Mouse (Mus musculus) c-Kit-negative CD71-positive TER-119-positive erythroid progenitor cells, embryonic 14.5 days (primary cell): ENCODE results near the gene 2310007B03Rik.

ENCODE experiments used
- DNase-seq: peaks from one replicate; pipeline ENCODE4 v3.0.0-alpha.2; 2013; ENCODE audit warnings: low read depth, low spot score

2310007B03Rik gene

DNA sequence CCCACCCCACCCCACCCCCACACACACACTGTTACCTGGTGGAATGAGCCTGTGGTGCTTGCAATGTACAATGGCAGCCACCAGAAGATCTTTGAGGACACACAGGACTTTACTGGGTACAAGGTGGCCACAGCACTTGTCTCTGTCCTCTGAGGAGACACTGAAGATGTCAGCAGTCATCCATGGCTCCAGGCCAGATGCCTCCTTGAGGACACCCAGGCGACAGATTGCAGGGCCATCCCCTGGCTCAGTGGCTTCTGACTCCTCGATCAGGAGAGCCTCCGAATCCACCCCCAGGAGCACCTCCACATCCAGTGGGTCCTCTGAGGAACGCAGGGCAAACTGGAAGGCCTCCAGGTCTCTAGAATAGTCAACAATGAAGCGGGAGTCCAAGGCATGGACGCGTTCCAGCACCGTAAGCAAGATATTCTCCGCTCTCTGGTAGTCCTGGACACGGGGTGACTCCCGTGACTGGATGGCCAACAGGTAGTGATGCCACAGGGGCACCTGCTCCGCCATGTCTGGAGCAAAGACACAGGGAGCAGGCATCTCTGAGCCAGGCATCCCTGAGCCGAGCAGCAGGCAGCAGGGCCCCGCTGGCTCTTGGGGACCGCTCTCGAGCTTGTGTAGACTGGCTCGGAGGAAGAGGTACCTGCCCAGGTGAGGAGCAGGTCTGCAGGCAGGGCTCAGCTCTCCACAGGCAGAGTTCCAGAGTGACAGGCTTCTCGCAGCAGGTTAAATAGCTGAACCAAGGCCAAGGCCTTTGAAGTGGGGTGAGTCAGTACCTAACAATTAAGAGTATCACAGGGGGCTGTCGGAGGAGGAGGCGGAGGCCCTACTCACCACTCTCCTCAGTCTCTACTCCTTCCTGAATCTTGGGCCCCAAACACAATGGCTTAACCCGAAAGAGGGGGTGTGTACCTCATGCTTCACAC, 915 bp downstream of the 2310007B03Rik start:
- no peak for DNase-seq

DNA sequence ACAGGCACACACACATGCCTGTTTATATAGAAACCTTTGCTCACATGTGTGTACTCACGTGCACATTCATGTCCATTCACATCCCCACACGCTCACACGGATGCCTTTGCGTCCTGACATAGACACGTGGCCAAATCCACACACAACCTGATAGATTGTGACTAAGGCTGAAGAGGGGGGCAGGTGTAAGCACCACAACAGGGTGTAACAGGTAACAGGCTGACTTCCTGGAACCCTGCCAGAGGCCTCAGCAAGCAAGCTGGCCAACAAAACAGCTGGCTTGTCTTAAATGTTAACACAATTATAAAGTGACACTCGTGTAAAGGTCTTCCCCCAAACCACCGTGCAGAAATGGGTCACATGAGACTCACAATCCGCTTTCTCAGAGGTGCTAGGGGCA, 1.8 kb downstream of the 2310007B03Rik start:
- DNase-seq = no peak

DNA sequence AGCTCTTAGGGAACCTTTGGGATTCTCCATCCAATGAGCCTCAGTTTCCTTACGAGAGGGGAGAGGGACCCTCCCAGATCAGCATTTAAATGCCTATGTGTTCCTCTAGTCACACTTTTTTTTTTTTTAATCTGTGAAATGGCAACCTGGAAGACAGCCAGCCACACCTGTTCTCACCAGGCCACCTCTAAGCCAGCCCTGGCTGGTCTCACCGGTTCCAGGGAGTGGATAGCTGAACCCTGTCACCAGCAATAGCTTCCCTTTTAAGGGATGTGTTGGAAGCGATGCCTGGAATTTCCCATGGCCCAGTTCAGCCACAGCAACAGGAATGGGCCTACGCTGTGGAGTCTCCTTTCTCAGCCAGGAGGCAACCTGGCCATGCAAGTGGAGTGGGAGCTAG, 3.2 kb downstream of the 2310007B03Rik start:
- no peak for DNase-seq

DNA sequence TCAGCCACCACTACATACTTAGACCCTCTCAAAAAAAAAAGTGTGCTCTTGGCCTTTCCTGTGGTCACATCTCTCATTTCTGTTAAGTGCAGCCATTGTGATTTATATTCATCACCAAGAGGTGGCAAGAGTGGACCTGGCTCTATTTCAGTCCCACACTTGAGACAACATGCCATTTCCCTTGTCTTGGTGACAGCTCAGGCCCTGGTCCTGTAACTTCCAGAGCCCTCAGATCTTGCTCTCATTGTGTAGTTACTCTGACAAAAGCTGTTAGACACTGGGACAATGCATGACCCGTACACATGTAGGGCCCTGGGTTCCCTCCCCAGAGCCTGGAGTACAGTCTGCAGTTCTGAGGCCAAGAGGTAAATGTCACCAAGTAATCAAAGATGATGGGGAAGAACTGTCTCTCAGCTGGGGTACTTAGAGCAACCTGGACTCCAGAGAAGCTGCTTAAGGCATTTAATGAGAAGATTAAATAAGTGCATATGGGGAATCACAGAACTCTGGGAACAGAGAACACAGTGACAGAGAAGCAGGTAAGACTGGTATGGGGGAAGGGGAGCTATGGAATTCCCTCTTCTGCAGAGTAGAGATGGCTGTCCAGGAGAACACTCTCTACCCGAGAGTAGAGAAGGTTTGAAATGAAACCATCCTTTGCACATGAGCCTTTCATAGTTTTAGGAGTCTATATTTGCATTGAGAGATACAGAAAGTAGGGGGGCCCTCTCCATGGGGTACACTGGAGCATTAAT, 9.7 kb downstream of the 2310007B03Rik start:
- no peak for DNase-seq

DNA sequence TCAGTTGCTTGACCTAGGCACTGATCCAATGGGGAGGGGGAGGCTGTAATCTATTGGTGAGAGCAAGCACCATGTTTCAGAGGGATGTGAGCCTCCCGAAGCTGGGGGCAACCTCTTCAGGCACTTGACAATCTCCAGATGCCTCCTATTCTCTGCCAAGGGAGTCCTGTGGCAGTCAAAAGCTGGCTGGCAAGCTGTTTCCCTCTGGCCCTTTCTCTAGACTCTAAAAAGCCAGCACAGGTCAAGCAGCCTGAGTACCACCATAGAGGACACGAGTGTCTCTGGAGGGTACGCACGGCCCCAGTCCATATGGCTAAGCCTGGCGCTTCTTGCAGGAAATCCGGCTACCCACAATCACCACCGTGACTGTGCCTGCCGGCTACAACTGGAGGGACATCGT, 16.6 kb downstream of the 2310007B03Rik start:
- DNase-seq = no peak

DNA sequence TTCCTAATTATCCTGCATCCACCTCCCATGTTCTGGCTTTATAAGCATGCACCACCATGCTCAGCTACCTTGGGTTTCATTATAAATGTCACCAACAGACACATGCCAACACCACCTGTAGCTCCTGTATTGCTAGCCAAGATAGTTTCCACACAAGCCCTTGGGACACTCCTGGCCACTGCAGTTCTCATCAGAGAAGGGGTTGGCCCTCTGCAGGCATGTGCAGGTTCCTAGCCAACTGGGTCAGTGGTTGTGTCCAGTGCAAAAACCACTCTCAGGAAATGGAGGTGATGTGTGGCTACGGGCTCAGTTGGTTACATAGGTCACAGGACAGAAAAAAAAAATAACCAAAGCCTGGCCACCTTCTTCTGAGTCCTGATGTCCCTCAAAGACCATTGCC, 17.9 kb downstream of the 2310007B03Rik start:
- no peak for DNase-seq

DNA sequence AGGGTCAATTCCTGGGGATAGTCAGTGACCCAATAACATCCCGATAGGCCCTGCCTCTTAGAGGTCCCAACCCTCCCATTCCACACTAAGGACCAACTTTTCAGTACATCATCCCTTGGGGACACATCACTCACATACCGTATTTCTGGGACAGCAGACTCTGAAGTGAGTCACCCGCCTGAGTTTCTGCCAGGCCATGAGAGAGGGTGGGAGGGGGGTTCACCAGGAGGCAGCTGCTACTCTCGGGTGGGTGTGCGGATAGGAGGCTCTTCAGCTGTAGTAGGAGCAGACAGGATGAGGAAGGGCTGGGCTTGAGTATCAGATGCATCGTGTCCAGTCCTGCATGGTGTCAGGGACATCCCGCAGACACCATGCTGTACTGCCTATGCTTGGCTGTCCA, 21.0 kb downstream of the 2310007B03Rik start:
- no peak for DNase-seq

DNA sequence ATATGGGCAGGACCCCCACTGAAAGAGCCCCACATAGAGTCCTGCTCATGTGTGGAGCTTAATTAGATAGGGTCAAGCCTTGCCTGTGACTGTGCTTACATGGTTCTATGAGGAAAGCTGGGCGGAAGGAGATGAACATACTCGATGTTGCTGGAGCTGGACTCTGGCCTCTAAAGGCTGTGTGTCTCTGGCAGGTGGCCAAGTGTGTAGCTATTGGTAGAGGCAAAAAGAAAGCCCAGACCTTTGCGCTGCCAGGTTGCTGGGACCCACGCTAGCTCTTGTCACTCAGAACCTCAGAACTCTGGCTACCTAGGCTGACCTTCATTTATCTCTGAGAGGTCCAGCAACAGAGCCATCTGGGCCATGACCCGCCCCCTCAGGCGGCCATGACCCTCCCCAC, 22.2 kb downstream of the 2310007B03Rik start:
- DNase-seq = no peak

DNA sequence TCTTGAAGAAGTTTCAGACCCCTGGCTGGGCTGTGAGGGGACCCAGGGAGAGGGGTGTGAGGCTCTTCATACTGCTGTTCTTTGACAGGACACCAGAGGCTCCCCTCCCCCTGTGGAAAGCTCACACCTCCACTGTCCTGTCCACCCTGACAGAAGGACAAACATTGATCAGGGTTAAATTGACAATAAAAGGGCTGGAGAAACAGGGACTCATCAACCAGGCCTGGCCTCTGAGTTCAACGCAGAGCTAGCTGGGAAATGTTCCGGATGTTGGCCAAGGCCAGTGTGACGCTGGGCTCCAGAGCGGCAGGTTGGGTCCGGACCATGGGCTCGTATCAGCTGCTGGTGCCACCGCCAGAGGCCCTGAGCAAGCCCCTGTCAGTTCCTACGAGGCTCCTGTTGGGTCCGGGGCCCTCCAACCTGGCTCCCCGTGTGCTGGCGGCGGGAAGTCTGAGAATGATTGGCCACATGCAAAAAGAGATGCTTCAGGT, 25.7 kb downstream of the 2310007B03Rik start, which contains the start of gene Agxt:
Agxt (plus strand) TSS at position 205 of the 491 bp plus-strand sequence.
- DNase-seq = no peak

DNA sequence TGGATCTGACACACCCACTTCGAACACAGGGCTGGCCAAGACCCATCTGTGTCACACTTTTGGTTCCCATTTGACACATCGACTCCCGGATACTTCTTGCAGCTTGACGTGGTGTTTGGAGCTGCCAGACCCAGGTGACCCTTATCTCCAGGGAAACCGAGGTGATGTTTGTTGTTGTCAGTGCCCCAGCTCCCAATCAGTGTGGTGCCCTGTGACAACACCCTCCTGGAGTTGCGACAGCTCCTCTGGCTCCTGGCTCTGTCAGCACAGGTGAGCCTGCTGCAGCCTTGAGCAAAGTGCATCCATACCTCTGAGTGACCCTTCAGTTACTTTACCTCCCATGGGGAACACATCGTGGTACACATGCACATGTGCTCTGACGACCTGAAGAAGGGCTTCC, 28.1 kb downstream of the 2310007B03Rik start:
- no peak for DNase-seq

DNA sequence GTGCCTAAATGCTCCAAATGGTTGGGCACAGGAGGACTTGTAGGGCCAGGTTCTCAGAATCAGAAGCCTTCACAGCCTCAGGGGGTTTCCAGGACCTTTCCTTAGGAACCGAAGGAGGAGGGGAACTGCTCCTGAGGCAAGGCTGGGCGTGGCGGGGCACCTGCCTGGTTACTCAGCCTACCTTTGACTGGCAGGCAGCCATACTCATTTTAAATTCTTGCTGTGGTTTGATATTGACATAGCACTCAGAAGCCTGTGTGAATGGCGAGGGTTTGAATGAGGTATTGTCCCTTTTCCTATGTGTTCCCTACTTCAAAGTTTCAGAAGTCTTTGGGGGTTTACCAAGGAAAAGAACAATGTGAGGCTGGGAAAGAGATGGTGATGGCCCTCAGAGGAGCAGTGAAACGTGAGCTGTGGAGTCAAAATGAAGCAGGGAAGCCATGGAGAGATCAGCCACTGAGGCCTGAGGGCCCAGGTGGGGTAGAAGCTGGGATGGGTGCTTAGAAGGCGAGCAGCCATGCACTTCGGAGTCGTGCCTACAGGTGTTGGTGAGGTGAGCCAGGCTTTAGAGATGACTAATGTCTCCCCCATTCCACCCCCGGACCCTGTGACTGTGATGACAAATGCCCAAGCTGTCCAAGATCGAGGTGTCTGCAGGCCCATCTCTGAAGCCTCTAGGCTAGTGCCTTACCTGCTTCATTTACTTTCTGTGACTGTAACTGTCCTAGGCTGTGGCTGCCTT, 30.3 kb downstream of the 2310007B03Rik start:
- no peak for DNase-seq

DNA sequence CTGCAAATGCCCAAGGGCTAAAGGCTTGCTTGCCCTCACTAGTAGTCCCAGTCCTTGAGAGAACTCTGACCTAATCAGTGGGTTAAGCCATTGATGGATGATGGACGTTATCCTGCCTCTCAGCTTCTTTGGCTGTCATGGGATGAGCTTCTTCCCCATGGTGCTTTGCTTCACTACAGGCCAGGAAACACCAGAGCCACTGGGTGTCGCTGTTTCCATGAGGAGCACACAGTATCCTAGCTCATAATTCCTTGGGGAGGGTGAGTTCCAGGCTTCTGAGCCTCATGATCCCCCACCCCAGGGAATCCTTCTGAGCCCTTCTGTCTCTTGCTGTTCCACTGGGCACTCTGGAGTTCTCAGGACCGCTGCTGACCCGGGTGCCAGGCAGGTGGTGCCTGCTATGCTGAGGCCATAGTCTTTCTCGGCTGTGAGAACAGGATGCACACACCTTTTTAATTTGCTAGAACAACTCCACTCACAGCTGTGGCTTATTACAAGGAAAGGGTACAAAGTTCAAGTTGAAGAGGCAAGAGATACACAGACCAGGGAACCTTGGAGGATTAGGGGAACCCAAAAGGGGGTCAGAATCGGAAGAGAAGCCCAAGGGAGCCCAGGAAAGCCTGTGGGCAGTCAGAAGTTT, 31.9 kb downstream of the 2310007B03Rik start:
- DNase-seq = no peak

DNA sequence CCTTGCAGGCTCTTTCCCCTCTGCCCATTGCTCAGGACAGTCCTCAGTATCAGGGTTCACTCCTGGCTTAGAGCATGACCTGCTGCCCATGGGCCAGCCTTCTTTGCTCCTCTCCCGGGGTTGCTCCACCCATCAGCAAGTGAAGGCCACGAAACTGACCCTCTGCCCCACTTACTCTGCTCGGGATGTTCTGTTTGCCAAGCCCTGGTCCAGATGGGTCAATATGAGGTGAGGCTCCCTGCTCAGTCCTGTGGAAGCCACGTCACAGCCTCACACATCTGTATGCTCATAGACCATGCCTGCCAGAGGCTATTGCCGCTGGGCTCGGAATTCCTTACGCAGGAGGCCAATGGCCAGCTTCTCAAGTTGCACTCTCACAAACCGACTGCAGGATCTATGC, 32.5 kb downstream of the 2310007B03Rik start:
- DNase-seq = no peak

DNA sequence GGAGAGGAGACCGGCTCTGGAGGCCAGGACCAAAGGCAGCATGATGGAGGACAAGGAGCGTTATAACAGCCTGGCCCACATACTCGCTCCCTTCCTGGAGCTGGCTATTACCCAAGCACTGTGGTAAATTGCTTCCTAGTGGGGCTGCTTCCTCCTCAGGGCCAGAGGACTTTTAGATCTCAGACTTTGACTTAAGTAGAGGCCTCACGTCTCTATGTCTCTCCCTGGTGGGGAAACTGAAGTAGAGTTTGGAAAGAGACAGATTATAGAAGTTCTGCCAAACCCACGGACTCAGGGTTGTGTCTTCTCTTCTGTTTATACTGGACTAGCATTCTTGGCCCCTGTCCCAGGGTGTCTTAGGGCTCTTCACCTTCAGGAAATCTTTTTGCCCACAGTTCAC, 35.5 kb downstream of the 2310007B03Rik start:
- no peak for DNase-seq

DNA sequence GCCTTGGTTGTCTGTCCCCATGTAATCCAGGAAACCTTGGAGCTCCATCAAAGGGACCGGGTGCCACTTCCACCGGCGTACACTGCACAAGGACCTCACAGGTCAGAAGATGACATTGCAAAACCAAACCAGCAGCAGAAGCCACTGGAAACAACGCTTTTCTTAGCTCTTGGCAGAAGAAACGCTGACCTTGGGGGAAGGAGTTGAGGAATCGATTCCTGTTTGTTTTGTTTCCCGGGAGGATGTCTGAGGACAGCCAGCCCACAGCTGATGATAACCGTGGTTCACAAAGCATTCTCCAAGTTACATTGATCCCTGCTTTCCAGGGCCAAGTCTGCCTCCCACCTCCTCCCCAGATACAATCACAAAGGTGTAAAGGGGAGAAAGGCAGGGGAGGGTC, 36.7 kb downstream of the 2310007B03Rik start:
- no peak for DNase-seq

DNA sequence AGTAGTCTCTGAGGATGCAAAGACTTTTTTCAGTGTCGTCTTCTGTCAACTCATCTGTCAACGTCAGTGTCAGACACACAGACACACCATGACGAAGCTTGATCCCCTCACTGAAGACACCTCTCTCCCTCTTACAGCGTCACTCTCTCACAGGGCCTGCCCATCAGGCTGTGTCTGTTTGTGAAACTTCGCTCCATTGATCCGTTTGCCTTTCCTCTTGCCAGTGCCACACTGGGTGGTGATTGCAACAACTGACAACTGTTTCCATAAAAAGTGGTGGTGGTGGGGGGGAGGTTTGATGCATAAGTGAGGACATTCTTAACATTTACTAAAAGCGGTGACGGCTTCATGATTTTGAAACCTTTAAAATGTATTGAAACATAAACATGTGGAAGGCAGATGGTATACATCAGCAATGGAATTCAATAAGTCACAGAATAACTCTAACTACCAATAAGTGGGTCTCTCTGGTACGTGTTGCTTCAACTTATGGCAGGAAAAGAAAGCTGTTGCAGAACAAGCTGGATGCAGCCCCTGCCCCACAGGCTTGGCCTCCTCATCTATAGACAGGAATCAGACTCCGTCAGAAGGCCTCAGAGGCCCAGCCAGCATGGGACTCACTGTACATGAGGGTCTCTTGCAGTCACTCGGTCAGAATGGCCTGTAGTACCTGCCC, 37.4 kb downstream of the 2310007B03Rik start:
- no peak for DNase-seq

DNA sequence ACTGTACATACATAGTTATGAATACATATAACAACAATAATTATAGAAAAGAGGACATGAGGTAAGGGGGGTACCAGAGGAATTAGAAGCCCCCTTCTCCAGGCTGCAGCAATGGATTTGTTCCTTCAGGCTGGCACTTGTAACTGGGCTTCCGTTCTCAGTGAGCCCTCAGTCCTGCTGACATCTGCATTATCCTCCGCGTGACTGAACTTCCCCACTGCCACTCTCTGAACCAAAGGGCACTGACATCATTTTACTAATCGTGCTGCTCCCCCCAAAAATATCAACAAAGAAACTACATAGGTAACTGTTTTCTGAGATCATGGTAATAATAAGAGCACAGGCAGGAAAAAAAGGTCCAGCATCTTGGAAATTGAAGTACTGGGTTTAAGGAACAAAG, 41.9 kb downstream of the 2310007B03Rik start:
- DNase-seq = no peak

DNA sequence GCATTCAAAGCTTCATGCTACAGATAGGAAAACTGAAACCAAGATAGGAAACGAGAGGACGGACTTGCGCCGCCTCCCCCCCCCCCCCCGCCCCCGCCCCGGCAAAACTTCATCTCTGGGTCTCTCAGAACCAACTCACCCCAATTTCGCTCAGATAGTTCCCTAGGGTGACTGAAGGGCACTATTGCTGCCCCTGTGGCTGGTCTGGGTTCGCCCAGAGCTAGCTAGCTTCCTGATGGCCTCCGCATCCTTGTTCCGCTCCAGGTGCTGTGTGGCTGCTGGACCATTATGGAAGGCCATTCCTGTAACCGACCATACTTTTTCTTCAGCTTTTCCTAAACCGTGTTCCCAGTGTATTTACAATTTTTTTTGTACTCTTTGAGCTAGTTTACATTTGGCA, 45.3 kb downstream of the 2310007B03Rik start:
- no peak for DNase-seq

DNA sequence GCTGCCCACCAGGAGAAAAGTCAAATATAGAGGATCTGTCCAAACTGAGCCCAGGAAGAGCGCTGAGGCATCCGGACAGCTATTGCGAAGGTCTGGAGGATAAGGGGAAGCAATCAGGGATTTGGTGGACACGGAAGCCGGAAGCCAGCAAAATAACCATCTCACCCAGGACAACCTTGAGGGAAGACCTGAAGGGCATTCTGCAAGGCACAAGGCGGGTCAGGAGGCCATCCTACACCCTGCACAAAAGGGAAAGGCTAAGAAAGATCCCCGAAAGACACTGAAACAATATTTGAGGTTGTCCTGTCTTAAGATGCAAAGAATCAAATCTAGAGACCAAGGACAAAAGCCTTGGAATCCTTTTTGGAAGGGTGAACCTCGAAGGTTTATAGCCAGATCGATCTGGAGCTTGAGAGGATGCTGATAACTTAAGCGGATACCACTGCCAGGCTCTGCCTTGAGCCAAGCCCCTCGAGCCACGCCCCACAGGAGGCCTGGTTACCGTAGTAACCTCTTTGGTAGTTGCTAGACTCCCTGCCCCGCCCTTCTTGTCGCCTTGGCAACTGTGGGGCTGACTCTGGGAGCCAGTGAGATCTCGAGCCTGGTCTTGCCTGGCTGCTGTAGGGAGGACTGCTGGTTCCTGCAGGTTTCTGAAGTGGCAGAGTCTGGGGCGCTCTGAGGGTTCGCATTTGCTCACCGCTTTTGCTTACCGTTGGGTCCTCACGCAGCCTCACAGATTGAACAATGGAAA, 45.9 kb downstream of the 2310007B03Rik start:
- peak; percentile 9 for DNase-seq

DNA sequence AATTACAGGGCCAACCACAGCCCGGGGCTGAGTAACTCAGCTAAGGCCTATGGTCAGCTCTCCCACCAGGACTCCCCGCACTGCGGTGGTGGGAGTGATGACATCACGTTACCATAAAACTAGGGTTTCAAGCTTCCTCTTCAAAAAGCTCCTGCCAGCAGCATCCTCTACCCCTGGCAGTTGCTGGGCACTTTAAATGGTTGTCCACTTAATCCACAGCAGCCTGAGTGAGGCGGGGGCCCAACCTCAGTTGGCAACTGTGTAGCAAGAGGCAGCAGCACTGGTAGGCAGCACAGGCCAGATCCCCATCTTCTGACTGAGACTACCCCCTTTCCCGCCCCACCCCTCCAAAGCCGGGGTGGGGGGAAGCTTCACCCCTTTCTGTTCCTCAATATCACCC, 58.0 kb downstream of the 2310007B03Rik start:
- DNase-seq = no peak
